Mouse (Mus musculus): ENCODE measurements around the gene Zfhx3.

Zfhx3 gene

DNA sequence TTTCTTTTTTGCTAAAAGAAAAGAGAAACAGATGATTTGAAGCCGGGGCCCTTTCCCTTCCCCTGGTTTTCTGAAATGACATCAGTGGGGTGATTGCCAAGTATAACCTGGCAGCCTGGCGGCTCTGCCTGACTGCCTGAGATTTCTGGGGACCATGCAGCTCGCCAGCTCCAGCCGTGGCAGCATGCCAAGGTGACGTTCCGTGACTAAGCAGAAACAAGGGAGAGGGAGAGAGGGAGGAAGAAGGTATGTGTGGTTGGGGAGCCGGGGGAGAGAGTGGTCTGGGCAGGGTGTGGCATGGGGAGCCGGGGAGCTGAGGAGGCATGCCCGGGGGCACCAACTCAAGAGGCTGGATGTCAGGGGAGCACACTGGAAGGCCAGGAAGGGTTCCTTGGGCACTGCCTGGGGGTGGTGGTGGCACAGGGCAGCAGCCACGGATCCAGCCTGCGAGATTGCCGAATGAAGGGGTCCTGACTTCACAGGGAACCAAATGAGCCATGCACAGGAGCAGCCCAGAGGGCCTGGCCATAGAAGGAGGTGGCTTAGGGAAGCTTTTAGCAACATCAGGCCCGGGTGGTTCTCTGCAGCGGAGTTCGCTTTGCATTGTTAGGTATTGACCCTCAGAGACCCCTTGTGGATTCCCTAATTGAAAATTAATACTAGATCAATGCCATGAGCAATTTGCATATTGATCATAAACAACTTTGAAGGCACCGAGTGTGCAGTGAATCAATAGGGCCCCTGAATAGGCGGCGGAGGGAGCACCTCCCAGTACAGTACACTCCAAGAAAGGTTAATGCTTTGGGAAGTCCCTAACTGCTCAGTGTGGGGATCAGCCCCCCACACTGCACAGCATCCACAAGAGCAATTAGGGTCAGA is 954.3 kb downstream of the Zfhx3 start:
- DNase-seq (ENCODE audit: low spot score), result no peak

DNA sequence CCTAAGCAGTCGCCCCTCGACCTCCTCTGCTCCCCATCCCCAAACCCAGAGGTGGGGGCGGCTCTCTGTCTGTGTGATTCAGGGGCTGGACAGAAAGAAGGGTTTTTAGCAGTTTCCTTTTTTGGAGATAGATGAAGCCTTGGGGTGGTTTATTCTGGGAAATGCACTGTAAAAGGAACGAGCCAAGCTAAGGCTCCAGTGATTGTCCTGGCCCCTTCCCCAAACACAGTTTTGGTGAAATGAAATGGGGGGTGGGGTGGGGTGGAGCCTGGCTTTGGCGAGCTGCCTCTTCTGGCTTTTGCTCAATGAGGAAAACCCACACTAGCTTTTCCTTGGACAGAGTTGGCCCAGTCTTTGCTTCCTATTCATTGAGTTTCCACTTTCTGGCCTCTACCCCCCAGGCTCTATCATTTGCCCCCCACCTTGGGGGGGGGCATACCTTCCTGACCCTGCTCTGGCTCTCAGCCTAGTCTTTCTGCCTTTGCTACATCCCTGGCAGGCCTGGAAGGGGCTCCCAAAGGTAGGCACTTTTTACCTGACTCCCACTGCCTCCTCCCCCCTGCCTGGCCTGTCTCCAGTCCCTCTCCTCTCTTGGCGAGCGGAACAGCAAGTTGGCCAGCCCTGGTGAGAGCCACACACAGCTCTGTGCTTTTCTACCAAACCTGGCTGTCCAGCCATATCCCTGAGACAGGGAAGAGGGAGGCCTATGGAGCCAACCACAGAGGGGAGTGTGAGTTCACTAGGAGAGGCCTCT is 955.1 kb downstream of the Zfhx3 start:
- no peak for DNase-seq (ENCODE audit: low spot score)

DNA sequence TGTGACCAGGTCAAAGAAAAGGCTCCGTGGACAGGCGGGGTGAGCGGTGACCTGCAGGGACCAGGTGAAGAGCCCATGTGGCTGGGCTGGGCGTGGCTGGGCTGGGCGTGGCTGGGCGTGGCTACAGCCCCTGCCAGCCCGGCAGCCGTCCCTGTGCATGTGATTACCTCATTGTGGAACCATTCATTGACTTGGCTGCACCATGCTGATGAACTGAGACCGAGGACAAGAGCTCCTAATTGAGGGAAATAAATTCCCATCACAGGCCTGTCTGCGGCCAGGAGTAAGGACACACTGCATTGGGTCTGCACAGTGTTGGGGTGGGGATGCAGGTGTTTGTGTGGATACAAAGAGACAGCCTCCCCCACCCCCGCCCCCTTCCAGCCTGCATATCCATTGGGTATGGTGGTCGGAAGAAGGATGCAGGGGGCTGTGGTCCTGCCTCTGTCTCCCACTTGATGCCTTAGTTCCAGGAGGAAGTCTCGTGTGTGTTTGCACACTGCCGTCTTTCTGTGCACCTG is 956.9 kb downstream of the Zfhx3 start:
- no peak for DNase-seq (ENCODE audit: low spot score)

DNA sequence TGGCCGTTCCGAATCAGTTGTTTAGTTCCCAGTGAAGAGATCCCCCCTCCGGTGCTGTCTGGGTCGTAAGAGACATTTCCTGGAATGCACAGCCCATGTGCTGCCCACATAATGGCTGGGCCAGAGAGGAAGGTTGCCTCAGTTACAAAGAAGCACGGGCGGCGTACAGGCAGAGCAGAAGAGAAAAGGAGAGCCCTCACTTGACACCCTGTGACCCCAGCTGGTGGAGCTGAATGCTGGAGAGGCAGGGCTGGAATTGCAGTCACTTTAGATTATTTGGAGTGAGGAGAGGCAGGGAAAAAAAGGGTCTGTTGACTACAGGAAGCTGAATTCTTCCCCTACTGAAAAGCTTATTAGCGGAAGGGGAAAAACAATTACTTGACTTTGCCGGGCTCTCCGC is 958.1 kb downstream of the Zfhx3 start:
- DNase-seq (ENCODE audit: low spot score), result peak; percentile 81

DNA sequence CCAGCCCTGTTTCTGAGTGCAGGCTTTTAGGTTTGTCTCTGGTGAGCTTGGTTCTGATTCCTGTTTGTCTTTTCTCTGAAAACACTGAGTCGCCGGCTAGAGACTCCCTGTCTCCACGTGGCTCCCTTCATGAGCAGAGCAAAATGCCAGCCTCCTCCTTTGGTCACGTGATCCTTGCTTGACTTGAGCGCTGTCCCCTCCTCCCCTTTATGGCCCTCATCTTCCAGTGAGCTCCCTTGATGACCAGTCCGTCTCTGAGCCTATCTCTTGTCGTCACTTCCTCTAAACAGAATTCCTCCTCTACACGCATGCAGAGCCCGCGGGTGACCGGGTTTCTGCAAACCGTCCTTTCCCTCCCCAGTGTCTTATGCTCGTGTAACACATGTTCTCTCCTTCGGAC is 958.8 kb downstream of the Zfhx3 start:
- peak; percentile 54 for DNase-seq (ENCODE audit: low spot score)

DNA sequence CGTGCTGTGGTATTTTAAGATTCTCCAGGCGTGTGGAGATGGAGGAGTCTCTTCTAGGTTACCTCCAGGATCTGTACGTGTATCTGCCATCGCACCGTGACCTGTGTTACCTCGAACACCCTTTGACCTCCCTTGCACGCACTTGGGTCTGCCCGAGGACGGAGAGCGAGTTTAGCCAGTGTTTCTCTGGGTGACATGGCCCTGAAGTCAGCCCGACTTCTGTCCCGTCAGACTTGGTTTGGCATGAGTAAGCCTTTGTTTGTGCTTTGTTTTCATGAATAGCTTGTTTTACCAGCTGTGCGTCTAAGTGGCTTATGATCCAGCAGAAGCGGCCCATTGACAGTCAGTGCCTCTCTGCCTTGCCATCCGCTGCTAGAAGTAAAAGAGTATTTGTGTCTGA is 961.1 kb downstream of the Zfhx3 start:
- no peak for DNase-seq (ENCODE audit: low spot score)

DNA sequence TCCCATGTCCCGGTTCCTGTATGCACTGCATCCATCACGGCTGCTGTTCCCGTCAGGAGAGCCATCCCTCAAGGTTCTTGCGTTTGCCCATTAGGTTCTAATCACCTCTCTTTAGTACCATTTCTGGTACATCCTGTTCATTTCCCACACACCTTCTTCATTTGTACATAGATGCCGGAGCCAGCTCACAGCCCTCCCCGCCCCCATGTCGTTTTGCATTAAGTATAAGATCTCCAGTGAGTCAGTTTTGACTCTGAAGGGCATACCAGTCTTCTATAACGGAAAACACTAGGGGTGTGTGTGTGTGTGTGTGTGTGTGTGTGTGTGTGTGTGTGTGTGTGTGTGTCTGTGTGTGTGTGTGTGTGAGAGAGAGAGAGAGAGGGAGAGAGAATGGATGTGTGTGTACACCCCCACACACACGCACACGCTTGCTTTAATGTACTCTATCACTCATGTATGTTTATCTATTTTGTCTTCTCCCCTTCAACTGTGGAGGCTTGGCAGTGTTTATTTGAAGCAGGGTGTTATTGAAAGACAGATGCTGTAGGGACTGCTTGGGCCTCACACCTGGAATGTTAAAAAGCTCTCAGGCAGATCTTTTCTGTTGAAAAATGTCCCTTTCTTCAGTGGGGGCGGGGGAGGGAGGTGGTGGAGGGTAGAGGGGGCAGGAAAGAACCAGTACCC is 962.0 kb downstream of the Zfhx3 start:
- DNase-seq (ENCODE audit: low spot score), result no peak

DNA sequence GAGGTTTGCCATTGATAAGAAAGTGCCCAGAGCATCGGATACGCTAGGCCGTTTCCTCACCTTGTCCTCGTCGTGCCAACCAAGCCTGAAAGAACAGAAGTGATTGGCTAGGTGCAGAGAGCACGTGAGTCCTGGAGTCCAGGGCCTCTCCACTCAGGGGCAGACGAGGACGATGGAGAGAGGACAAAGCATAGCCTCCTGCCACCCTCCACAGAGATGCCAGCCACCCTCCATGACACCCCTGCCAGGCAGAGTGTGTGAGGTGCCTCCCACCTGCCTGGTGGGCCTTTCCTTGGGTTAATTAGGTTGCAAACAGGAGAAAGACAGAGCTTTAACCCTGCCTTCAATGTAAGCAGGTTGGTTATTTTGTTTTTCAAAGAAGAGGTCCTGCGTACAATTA is 965.6 kb downstream of the Zfhx3 start:
- DNase-seq (ENCODE audit: low spot score), result no peak

DNA sequence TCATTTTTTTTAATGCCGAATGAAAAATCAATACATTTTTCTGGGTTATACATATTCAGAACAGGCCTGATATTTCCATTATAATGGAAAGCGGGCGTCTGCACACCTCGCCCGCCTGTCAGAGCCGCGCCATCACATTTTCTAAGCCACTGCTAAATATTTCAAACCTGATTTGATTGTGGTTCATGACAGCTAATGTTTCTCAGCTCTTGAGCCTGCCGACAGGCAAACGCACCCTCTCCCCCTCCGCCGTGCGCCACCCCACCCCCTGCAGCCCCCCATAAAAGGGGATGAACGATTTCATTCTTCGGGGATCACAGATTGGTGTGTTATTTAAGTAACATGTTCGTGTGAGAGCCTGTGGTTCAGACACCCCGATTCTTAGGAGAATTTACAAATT is 966.1 kb downstream of the Zfhx3 start:
- DNase-seq (ENCODE audit: low spot score), result no peak

DNA sequence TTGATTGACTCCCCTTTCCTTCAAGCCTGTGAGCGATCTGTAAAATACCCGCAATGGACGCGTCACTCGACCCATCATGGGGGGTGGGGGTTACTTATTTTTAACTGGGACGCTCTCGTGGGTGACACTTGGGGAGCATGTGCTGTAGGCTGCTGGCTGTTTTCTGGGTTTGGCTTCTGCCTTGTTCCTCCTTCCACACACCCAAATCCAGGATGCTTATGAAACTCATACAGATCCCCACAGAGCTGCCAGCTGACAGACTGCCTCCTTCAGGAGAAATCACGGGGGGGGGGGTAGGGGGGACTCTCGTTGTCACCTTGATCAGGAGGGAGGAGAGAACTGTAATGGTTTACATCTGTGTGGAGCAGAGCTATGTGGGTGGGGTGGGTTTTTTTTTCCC is 966.6 kb downstream of the Zfhx3 start:
- DNase-seq (ENCODE audit: low spot score), result no peak

DNA sequence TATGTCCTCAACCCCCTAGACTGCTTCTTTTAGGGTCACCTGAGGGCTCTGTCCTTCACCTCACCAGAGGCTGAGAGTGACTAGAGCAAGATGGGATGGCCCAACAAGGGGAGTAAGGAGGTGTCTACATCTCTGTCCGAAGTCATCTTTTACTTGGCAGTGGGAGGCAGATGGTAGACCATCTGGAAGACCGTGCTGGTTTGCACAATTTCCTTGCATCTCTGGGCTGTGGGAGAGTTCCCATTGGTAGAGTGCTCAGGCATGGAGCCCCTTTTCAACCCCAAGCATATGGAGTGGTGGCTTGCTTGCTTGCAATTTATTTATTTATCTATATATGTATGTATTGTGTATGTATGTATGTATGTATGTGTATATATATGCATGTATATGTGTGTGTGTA is 967.0 kb downstream of the Zfhx3 start:
- DNase-seq (ENCODE audit: low spot score), result no peak

DNA sequence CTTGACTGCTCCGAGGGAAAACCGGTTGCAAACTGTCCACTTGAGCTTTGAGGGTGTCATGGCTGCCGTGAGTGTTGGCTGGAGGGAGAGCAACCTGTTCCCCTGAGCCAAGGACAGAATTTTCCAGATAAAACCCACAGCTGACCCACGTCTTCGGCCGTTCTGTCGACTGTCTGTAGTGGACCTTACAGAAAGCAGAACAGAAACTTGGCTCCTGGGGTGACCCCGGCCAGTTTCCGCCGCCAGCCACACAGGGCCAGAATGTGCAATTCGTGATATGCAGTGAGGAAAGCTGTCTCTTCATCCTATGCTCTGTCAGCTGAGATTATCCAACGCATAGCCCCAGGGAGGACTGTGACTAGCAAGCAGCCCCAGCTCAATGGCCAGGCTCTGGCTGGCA is 968.4 kb downstream of the Zfhx3 start:
- DNase-seq (ENCODE audit: low spot score), result no peak

DNA sequence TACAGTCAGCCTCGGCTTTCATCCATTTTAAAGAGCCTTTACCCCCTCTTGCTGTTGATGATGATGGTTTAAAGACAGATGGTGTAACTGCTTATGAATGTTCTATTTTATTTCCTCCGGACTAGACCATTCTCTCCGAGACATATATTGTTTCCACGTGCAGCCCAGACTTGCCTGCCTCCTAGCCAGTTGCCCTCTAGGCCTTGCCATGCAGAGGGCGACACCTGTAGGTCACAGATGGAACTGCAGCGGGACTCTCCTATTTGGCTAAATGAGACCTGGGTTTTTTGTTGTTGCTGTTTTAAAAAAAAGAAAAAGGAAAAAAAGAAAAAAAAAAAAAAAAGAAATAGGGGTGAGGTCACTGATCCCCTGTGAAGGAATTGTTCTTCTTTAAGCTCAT is 969.1 kb downstream of the Zfhx3 start:
- peak; percentile 89 for DNase-seq (ENCODE audit: low spot score)

DNA sequence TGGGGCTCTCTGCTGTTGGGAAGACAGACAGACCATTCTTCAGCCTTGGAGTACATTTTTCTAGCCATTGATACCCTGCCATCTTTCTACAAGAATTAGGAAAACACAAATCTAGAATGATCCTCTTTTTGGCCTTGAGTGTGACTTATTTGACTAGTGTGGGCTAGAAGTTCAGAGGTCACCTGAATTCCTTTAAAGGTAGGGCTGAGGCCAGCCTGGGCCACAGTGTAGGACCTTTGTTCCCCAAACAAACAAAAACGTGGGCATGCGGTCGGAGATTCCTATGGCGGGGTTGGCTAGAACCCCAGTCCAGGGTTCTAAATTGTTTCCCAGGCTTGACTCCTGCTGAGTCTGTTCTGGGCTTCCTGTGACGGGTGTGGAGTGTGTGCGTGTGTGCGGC is 970.6 kb downstream of the Zfhx3 start:
- DNase-seq (ENCODE audit: low spot score), result no peak

DNA sequence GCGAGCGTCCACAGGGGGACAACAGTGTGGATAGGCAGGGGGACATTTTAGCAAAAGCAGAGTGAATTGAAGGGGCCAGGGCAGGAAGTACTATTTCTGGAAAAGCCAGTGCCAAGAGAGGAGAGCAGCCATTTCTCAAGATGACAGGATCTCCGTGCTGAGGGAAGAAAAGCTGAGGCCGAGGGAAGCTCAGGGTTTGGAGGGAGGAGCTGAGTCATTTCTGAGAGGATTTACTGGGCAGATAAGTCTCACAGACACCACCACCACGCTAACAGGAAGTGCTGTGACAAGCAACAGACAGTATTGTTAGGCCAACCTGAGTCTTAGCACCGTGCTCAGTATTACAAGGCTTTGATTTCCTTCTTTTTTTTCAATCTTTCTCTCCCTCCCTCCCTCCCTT is 973.0 kb downstream of the Zfhx3 start:
- peak; percentile 55 for DNase-seq (ENCODE audit: low spot score)

DNA sequence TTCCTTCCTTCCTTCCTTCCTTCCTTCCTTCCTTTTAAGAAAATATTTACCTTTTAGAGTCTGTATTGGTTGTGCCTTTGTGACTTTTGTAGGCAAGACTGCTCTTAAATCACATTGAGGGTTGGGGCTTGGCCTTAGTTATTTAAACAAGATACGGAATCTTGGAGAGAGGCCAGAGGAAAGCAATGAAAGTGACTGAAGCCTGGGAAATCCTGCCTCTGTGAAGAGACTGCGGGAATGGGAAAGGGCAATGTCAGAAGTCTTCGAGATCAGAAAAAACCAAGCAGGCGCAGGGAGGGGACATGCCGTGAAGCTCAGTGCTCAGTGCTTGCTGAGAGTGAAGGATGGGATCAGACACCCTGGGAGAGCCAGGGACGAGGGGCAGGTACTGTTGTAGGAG is 973.4 kb downstream of the Zfhx3 start:
- DNase-seq (ENCODE audit: low spot score), result no peak

DNA sequence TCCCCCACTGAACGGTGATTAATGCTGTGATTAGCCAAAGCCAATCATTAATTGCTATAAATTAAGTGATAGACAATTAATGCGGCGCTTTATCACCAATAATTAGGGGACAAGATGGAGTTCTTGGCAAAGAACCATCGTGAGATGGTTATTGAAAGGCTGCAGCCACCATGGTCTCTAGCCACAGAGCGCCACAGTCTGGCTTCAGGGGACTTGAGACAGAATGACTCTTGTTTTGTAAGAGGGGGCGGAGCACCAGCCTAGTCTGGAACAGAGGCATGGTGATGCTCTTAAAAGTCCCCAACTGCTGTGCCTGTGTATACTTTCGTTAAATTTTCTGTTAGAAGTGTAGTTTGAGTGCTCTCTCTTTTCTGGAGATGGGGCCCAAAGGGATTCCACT is 977.7 kb downstream of the Zfhx3 start:
- no peak for DNase-seq (ENCODE audit: low spot score)

DNA sequence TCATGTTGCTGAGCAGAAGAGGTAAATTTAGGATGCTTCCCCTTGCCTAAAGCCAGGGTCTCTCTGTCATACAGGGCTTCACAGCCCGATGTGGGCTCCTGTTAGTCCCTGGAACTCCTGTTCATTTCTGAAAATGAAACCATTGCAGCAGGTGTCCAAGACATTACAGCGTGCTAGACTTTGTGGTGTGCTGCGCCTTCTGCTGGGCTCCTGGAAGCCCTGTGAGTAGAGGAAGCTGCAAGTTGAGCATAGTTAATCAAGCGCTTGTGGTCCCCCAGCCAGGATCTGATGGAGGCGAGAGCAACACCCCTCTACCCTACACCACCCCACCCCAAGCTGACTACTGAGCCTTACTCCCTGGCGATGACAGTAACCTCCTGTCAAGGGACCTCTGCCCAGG is 980.7 kb downstream of the Zfhx3 start:
- DNase-seq (ENCODE audit: low spot score), result no peak

DNA sequence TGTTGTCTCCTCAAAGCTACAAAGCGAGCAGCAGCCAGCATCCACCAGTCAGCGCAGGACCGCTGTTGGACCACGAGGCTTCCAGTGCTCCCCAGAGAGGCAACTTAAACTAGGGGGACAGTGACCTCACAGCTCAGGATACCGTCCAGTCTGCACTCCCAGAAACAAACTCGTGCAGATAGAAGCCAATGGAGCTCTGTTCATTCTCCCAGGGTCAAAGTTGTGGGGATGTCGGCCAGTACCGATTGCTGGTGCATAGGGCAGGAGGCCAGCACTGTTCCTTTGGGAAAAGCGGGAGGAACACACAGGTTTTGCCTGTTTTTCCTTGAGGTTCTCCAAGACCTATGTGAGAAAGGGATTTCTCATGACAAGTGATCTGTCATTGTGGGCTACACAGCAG is 982.1 kb downstream of the Zfhx3 start:
- DNase-seq (ENCODE audit: low spot score), result no peak

DNA sequence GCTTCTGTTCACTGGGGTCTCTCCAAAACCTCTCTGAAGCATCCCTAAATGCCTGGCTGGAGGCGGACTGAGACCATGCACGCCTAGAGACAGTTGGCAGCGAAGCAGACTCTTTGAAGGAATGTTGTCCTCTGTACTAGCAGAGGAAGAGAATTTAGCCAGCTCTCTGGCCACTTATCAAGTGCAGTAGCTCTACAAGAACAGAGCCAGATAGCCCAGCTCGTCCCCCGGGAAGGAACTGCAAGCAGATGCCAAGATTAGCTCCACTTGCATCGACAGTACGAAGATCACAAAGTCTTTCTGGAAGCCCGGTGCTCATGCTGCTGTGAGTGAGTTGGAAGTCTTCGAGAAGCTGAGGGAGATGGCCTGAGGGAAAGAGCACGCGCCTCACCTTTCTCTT is 983.7 kb downstream of the Zfhx3 start:
- no peak for DNase-seq (ENCODE audit: low spot score)

DNA sequence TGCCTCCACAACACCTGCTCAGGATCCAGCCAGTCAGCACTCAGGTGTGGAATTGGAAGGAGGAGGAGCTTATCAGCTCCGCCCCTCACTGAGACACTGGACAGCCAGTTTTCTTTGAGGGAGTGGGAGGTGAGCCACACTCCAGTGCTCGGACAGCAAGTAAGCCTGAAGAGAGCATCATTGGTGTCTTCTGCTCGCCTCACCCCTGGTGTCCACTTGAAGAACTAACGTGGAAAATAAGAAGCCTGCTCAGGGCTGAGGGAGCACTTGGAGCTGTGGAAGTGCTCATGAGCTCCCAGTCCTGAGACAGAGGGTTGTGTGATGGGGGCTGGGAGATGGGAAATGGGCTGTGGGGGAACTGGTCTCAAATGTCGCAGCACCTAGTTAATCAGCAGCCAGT is 988.2 kb downstream of the Zfhx3 start:
- DNase-seq (ENCODE audit: low spot score), result no peak

DNA sequence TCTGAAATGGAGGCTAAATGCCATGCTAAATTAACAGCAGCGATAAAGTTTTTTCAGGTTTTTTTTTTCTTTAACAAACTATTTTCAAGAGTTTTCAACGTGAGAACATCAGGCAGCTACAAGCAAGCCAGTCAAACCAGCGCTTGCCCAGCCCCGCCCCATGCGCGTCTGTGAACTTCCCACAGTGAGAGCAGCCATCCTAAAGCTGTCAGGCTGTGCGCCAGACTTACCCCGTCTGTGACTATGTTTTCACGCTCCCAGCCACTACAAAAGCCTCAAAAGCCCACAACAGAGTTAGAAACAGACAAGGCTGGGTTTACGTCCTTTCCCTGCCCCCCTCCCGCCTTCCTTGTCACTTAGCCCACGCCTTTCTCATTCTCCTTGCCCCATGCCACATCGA is 989.4 kb downstream of the Zfhx3 start:
- no peak for DNase-seq (ENCODE audit: low spot score)

DNA sequence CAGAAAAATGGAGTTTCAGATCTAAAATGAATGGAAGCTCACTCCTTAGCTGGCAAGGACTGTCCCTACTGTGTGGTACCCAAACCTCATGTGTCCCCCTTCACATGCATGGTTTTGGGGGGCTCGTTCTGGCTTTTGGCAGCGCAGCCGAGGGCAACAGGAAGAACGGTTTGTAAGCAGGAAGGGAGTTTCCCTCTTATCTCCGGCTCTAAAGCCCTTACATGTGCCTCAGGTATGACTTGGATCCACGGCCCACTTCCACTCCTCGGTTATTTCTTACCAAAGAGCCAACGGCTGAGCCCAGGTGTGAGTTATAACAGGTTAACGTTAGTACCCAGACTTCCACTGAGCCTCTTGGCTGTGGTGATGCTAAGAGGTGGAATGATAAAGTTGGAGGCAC is 990.3 kb downstream of the Zfhx3 start:
- DNase-seq (ENCODE audit: low spot score), result no peak

Data from embryo, embryonic 10 days (tissue).